Comparison of ENCODE assay signal across 18 mouse cellular contexts in the genomic region with DNA sequence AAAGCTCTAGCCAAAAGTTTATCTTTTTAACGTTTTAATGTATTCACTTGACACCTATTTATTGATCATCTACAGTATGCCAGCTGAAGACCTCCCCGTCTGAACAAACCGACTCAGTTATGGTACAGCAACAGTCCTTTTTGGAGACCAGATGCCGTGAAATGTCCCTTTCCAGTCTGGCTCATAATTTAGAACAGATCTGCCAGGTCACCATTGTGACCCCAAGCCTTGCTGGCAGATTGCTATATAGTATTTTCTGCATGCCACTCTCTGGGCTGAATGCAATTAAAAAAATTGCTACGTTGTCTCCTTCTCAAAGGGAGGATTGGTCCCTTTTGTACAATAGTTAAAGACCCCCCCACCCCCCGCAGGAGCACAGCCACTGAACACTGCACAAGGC. TPM values are rescaled to one million over a fixed set of nuclear protein-coding genes. Genes with fewer than 3 reads are reported as not detected.
"Had no signal": no experiment of that assay in that cellular context is flagged by ENCODE, and none has a peak within 500 bp of the region (broad histone marks: within the 10 kb centered on the region; RNA-seq: fewer than 3 reads in every experiment).

No protein-coding gene starts in this region.

- H3K27ac ChIP-seq: kidney, embryonic 15.5 days; liver, embryonic 13.5 days; macrophage; midbrain, embryonic 13.5 days; neural tube, embryonic 13.5 days had no signal

- H3K4me1 ChIP-seq: liver, embryonic 13.5 days had no signal

- H3K36me3 ChIP-seq: kidney, embryonic 15.5 days; liver, embryonic 13.5 days had no signal

- H3K4me2 ChIP-seq: kidney, embryonic 15.5 days; liver, embryonic 13.5 days; midbrain, embryonic 13.5 days; neural tube, embryonic 13.5 days had no signal

- DNase-seq: kidney, adult 8-10 months; kidney, postnatal 10 days; kidney, postnatal 36 days; left cerebral cortex, postnatal 4 days; liver, embryonic 13.5 days; lung, adult 2 months; retina, postnatal 1 day; thymus, adult 18-20 months; thymus, postnatal 36 days had no signal

- H3K9ac ChIP-seq: kidney, embryonic 15.5 days; liver, embryonic 13.5 days; midbrain, embryonic 13.5 days; neural tube, embryonic 13.5 days had no signal

- H3K9me3 ChIP-seq: kidney, embryonic 15.5 days; liver, embryonic 13.5 days; midbrain, embryonic 13.5 days; neural tube, embryonic 13.5 days had no signal

- H3K4me3 ChIP-seq: kidney, embryonic 15.5 days; liver, embryonic 13.5 days; midbrain, embryonic 13.5 days; myocyte; neural tube, embryonic 13.5 days had no signal

- ATAC-seq: midbrain, embryonic 13.5 days; midbrain, embryonic 16.5 days had no signal

RNA-seq across cellular contexts. Expression of a gene that starts 23.9 kb away (rescaled TPM):
- polyA plus RNA-seq: liver, embryonic 16.5 days; lung, adult 2 months; macrophage; small intestine, adult 2 months; spleen, adult 2 months had no signal
